Mouse (Mus musculus): ENCODE data around the gene Sox14.

Gene Sox14

DNA sequence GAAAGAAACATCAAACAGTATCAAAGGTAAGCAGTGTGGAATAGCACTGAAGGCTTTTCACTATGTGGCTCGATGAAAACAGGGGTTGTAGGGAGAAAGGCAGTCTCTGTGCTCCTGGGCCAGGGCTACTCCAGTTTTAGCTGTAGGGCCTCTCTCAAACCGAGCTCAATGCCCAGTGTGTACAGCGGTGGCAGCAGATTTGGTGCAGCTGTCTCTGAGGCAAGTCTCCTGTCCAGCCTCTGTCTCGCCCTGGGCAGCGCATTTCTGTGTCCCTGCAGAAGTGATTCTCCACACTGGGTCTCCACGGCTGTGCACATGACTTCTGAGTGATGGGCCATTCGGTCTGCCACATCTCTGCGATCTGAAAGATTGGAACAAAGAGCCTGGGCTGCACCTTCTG, 27.6 kb downstream of the Sox14 start:
- DNase-seq (ENCODE audit: low spot score) = peak; percentile 16

DNA sequence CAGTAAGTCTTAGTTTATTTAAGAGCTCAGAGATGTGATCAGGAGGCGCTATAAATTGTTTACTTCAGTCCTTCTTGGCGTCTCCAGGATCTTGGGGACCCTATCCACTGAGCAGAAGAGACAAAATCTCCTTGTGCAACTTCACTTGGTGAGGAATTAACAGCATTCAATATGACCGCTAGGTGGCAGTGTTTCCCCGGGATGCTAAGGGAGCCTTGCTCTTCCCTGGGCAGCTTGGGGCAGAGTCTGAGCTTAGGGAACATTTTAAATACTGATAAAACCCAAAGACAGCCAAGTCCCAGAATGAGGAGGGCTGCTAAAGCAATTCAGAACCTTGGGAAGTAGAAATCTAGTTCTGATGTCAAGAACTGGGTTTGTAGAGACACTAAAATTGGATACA, 29.1 kb downstream of the Sox14 start:
- DNase-seq (ENCODE audit: low spot score) = peak; percentile 93

GRCm38 (mm10) chr9:99839367-99839766, 36.6 kb downstream of the Sox14 start:
- DNase-seq (ENCODE audit: low spot score) = no peak

DNA sequence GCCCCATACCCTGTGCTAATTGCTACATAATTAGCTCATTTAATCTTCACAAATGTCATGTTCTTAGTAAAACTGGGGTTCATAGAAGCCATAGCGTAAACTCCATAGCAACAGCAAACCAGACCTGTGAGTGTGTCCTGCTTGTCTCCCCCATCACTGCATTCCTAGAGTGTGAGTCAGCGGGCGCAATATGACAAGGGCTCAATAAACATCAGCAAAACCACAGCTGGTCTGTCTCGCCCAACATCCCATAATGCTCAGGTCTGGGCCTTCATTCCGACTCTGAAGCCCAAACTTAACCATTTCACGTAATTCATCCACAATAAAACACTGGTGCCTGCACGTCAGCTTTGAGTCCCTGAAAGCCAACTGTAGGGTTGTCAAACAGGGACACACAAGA, 37.1 kb downstream of the Sox14 start:
- DNase-seq (ENCODE audit: low spot score) = no peak

- no peak for DNase-seq (ENCODE audit: low spot score)
These were observed 39.3 kb downstream of the Sox14 start for GRCm38 (mm10) chr9:99836707-99837106.

GRCm38 (mm10) chr9:99835624-99836430, 40.1 kb downstream of the Sox14 start:
- DNase-seq (ENCODE audit: low spot score) = no peak

All from embryo, embryonic 10.5 days (tissue).